Mouse (Mus musculus): ENCODE results near the gene Nlgn2.

GRCm38 (mm10) chr11:69810280-69810679 is 27.3 kb downstream of the Nlgn2 start:
- no peak for TF ChIP-seq CTCF (IDR thresholded peaks at IDR 0.05; ENCODE audit: control insufficient read depth, insufficient read depth, insufficient read length)
- no peak for TF ChIP-seq MAX (IDR thresholded peaks at IDR 0.05)
- no peak for TF ChIP-seq USF1 (IDR thresholded peaks at IDR 0.05; ENCODE audit: low read depth)
- TF ChIP-seq CEBPB (IDR thresholded peaks at IDR 0.05; ENCODE audit: low read depth), result no peak
- no peak for TF ChIP-seq MYOD1 (IDR thresholded peaks at IDR 0.05; ENCODE audit: control insufficient read depth, insufficient read length, low read depth)
- no peak for TF ChIP-seq MYOG (IDR thresholded peaks at IDR 0.05; ENCODE audit: control insufficient read depth, extremely low read depth, insufficient read length)
- TF ChIP-seq FOSL1 (IDR thresholded peaks at IDR 0.05; ENCODE audit: insufficient read depth, low read length, poor library complexity, severe bottlenecking), result no peak

Measured in C2C12 (cell line).